Mouse (Mus musculus) megakaryocyte, adult 5-6 weeks (primary cell): ENCODE measurements around the gene 4931428L18Rik. TPM values are rescaled to one million over a fixed set of nuclear protein-coding genes. Genes with fewer than 3 reads are reported as not detected.
"Not testable (repeated sequence)": the region's sequence is repeated elsewhere in the genome, so short reads cannot be mapped to it uniquely, and the experiment has no call there.

Source experiments
- ATAC-seq: 2 replicates; pipeline ENCODE4 v1.8.0; 2016; ENCODE audit warnings: mild to moderate bottlenecking, inconsistent platforms; ENCODE audit not compliant: poor library complexity, severe bottlenecking
- total RNA-seq, 2 experiments: library from RNA; stranded (forward) in 1 of 2; stranded (reverse) in 1 of 2; fragments of 153-499, 151-499 nt in 1 of 2; fragments of 221-1000, 200-1000 nt in 1 of 2; gene quantifications; 2 replicates each; pipeline versions ENCODE4 v1.2.3 to v1.2.4; 2015 to 2017

4931428L18Rik gene
- total RNA-seq, 2 experiments from 2014 or later = 0.18 TPM; not detected in 1

- ATAC-seq = no peak
Observed at GRCm38 (mm10) chr1:31064817-31065740, 157.4 kb downstream of the 4931428L18Rik start.

- ATAC-seq = no peak
Observed at GRCm38 (mm10) chr1:31059806-31060205, 162.7 kb downstream of the 4931428L18Rik start.

GRCm38 (mm10) chr1:31058861-31059351, 163.6 kb downstream of the 4931428L18Rik start:
- ATAC-seq = no peak

DNA sequence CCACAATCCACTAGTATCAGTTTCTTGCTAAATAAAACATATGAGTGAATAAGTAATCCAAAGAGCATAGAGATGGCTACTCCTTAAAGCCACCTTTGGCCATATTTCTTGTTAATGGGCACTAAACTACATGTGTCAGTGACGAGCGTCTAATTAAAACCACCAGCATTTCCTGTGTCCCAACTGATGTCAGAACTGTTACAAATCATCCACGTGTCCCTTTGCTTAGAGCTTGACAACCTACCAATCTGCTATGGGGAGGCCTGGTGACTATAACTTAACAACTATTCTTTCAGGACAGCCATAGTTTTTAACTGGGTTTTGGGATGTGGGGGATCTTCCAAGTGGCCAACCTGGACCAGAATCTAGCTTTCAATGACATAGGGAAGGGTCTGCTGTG, 164.3 kb downstream of the 4931428L18Rik start:
- ATAC-seq = no peak

DNA sequence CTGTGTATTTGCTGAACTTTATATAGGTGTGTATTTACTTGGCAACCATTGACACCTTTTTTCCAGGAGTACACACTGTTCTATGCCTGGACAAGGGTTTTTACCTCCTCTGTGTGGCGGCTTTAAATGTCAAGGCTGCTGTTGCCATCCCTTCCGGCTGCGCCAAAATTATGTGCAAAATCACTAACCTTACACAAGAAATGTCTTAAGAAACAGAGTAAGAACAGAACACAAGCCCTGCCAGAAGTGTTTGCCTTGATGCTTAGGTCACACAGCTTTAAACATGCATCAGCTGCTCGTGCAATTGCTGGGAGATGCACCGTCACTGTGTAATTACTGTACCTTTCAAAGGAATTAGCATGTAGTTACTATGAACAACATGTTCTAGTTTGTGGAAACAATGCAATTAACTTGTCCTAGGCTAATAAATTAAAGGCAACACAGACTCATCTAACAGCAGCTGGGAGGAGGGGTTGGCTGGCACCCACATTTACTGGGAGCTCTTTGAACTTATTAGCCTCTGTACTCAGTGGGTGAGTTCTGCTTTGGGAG, 171.0 kb downstream of the 4931428L18Rik start:
- no peak for ATAC-seq

DNA sequence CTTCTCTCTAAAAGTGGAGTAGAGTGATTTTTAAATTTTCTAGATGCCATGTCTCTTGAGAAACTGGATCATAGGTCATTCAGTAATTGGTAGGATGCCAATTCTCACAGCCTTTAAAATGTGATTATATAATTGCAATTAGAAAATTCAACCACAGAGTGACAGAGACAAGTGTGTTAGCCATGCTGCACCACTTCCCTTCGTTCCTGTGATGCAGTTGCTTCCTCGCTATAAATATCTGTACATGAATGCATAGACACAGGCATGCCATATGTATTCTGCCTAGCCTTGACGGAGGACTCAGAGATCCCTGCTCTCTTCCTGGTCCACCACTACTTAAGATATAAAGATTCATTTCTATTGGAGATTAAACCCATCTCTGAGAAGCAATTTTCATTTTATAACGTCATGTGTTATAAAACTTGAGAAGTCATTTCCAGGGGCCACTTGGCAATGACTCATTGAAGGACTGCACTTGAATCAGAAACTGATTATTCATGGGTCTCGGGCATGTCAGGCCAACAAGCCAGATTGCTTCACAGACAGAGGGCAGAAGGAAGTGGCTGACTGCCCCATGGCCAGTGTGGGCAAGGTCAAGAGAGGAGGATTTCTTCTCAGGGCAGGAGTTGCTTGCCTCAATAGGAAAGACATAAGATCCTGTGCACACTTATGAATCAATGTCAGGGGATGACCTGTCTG, 172.4 kb downstream of the 4931428L18Rik start:
- ATAC-seq = peak; percentile 73

DNA sequence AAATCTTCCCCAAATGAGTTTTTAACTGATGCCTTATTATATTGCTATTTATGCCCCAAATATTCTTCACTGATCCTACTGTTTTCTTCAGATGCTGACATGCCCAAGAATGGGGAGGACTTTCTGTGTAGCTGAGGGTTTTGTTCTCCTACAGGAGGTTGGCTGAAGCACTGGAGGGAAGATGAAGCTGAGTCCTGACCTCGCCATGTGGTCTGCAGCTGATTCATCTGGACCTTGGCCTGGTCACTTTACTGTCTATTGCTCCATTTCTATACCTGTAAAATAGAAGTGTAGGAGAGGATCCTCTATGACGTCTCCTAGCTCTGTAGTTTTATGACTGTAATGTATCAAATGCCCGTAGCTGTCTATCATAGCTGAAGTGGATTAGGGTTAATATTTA, 179.3 kb downstream of the 4931428L18Rik start:
- no peak for ATAC-seq

- ATAC-seq = no peak
Observed at GRCm38 (mm10) chr1:31042793-31043192, 179.7 kb downstream of the 4931428L18Rik start.

- ATAC-seq = peak; percentile 86
Observed at GRCm38 (mm10) chr1:31033851-31034534, 188.5 kb downstream of the 4931428L18Rik start.

- no peak for ATAC-seq
Observed at GRCm38 (mm10) chr1:31032351-31032750, 190.1 kb downstream of the 4931428L18Rik start.

DNA sequence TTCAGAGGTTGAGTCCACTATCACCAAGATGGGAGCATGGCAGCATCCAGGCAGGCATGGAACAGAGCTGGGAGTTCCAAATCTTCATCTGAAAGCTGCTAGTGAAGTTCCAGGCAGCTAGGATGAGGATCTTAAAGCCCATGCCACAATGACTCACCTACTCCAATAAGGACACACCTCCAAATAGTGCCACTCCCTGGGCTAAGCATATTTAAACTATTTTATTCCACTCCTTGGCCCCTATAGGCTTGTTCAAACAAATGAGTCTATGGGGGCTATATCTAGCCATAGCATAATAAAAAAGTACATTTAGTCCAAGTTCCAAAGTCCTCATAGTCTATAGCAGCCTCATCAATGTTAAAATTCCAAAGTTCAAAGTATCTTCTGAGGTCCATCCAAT, 199.3 kb downstream of the 4931428L18Rik start:
- ATAC-seq = no peak

GRCm38 (mm10) chr1:31019283-31019682, 203.2 kb downstream of the 4931428L18Rik start:
- ATAC-seq = no peak

- ATAC-seq = no peak
Observed at GRCm38 (mm10) chr1:31017377-31017776, 205.1 kb downstream of the 4931428L18Rik start.

GRCm38 (mm10) chr1:31016068-31016467, 206.4 kb downstream of the 4931428L18Rik start:
- no peak for ATAC-seq

DNA sequence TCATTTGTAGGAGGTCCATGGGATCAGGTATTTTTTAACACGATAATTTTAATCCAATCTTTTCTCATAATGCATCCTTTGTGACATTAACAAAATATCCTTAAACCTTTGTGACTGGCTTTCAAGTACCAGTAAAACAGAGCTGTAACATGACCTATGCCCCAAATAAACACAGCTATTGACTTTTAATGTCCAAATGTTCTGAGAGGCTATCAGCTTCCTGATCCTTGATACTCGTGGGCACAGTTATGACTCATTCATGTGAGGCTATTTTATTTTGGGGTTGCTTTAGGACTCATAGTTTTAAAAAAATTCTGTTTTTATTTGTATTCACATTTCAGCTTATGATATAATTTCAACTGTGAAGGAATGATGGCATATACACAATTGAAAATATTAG, 207.2 kb downstream of the 4931428L18Rik start:
- ATAC-seq = no peak

DNA sequence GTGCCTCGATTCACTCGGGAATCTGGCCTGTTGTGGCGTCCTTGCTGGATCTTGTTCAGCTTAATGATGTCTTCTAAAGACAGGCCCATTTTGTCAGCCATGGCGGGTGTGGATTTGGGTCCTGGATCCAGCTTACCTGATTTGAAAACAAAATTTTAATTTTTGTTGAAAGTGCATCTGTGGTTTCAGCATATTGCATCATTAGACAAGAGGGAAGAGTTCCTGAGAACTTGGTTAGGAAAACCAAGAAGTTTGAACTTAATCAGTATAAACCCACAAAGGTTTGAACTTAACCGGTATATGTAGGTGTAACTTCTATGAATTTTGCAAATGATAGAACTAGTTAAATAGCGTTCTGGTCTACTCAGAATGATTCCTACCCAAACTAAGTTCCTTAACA, 244.6 kb downstream of the 4931428L18Rik start, which contains the start of gene AC153137.1:
TSS of gene AC153137.1 (minus strand) at position 101 of the 400 bp plus-strand sequence.
- ATAC-seq = not testable (repeated sequence)

GRCm38 (mm10) chr1:30977239-30977638, 245.2 kb downstream of the 4931428L18Rik start:
- not testable (repeated sequence) for ATAC-seq

- ATAC-seq = no peak
Observed at GRCm38 (mm10) chr1:30951795-30952194, 270.7 kb downstream of the 4931428L18Rik start.

- no peak for ATAC-seq
Observed at GRCm38 (mm10) chr1:30950456-30950835, 272.0 kb downstream of the 4931428L18Rik start.

- peak; percentile 84 for ATAC-seq
Observed at GRCm38 (mm10) chr1:30949710-30950455, 272.6 kb downstream of the 4931428L18Rik start.
